ENCODE assay signal across 8 mouse cellular contexts in the genomic region with DNA sequence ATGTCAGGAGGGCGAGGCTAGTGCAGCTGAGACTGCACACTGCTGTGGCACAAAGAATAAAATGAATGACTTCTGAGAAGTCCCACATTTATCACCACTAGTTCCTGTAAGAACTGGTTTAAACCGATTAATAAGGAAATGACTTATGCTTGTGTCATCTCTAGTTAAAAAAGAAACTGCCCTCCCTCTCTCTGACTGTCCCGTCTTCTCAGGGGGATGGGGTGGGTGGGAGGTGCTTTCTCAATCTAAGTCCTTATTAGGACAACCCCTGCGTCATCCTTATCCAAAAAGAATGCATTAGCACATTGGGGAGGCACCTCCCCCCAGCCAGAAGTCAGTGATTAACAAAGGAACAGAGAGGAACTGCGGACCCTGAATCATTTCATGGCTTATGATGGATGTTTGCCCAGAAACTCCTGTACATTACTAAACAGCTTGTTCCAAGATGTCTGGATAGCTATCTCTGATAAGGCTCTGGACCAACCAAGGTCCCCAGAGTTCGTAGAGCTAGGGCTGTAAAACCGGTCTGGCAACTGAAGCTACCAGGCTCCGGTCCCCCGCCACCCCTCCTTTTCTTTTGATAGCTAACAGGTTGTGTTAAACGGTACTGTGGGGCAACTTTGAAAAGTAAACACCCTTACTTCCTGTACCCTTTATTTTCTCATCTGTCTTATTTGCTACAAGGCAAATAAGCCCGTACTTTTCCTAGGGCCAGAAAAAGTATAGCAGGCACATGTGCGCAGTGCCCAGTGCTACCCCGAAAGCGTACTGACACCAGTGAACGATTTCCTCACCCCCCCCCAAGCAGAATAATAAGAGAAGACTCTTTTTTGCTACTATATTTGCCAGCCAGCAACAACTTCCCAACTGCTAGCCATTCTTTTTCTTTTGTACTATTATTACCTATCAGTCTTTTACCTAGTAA. TPM values are rescaled to one million over a fixed set of nuclear protein-coding genes. Genes with fewer than 3 reads are reported as not detected.
DNase-seq lines count a peak whose midpoint lies in the region; ATAC-seq and TF ChIP-seq lines count a peak whose summit lies in the region.

No protein-coding gene starts in this region.

- ATAC-seq in hematopoietic stem cell, adult 5-6 weeks (replicated peaks in 1 of 2; ENCODE audit: insufficient read depth in 1 of 2, low FRiP score in 2 of 2, low TSS enrichment in 1 of 2, low read depth in 1 of 2, poor library complexity in 2 of 2, severe bottlenecking in 2 of 2) = peak; percentile 66 to 78
- peak; percentile 61; the same call in 1 of the 2 replicates for ATAC-seq in limb, embryonic 13.5 days (ENCODE audit: low FRiP score, low read depth)
- ATAC-seq in midbrain, embryonic 15.5 days (replicated peaks) = no peak

- peaks cover 7% of the 10 kb centered on the region; the same call in 1 of the 2 replicates for H3K36me3 ChIP-seq in limb, embryonic 13.5 days
- H3K36me3 ChIP-seq in midbrain, embryonic 15.5 days (replicated peaks) = no peaks in the 10 kb centered on the region

- peaks cover 22% of the 10 kb centered on the region for H3K4me1 ChIP-seq in embryonic fibroblast, embryonic 13.5 days (ENCODE audit: control insufficient read depth, insufficient read depth, low read length)
- H3K4me1 ChIP-seq in limb, embryonic 13.5 days = peaks cover 18% of the 10 kb centered on the region
- H3K4me1 ChIP-seq in midbrain, embryonic 15.5 days = peaks cover 9% of the 10 kb centered on the region; the same call in 1 of the 2 replicates

- peak overlapping the region; percentile 94; the same call in 1 of the 2 replicates for H3K4me3 ChIP-seq in embryonic fibroblast, embryonic 13.5 days (ENCODE audit: insufficient read depth, low read length)
- peak overlapping the region; percentile 33 for H3K4me3 ChIP-seq in limb, embryonic 13.5 days
- no peak overlapping the region for H3K4me3 ChIP-seq in midbrain, embryonic 15.5 days

- peak; percentile 99 for TF ChIP-seq POLR2A in embryonic fibroblast, embryonic 13.5 days (IDR thresholded peaks at IDR 0.05; ENCODE audit: low read depth, low read length)

- peak overlapping the region; percentile 57 for H3K4me2 ChIP-seq in limb, embryonic 13.5 days (replicated peaks)
- peak overlapping the region; percentile 17 for H3K4me2 ChIP-seq in midbrain, embryonic 15.5 days

- TF ChIP-seq CTCF in embryonic fibroblast, embryonic 13.5 days (IDR thresholded peaks at IDR 0.05; ENCODE audit: borderline replicate concordance, insufficient read depth, low read length) = no peak

- 7% methylated on average over 15 of the region's 15 CpGs for WGBS in limb, embryonic 13.5 days
- 16% methylated on average over 15 of the region's 15 CpGs for WGBS in midbrain, embryonic 15.5 days

- peak overlapping the region; percentile 100 for H3K27ac ChIP-seq in embryonic fibroblast, embryonic 13.5 days (ENCODE audit: insufficient read depth, low read length)
- H3K27ac ChIP-seq in limb, embryonic 13.5 days = no peak overlapping the region; the same call in 1 of the 2 replicates
- no peak overlapping the region for H3K27ac ChIP-seq in midbrain, embryonic 15.5 days

- DNase-seq in A20 (ENCODE audit: low read depth, low spot score) (peak; percentile 96), R1 (ENCODE audit: low read depth, low spot score) (peak; percentile 92)
- DNase-seq in yolk sac, embryonic 10.5 days (ENCODE audit: low spot score) = peak; percentile 86
- DNase-seq in layer of hippocampus, postnatal 25 days (ENCODE audit: extremely low spot score in 1 of 2, low spot score in 1 of 2) = no peak

- H3K9ac ChIP-seq in limb, embryonic 13.5 days = peak overlapping the region; percentile 48
- no peak overlapping the region for H3K9ac ChIP-seq in midbrain, embryonic 15.5 days

- H3K9me3 ChIP-seq in limb, embryonic 13.5 days = no peaks in the 10 kb centered on the region
- H3K9me3 ChIP-seq in midbrain, embryonic 15.5 days = no peaks in the 10 kb centered on the region

- no peaks in the 10 kb centered on the region for H3K27me3 ChIP-seq in limb, embryonic 13.5 days
- no peaks in the 10 kb centered on the region for H3K27me3 ChIP-seq in midbrain, embryonic 15.5 days (replicated peaks)

RNA-seq across cellular contexts. Expression of a gene that starts 42.3 kb away (rescaled TPM):
- polyA plus RNA-seq in embryonic fibroblast, embryonic 13.5 days (2011; ENCODE audit: insufficient read length, low read depth, missing spikeins) = 6.4 and 8.2 TPM in 2 replicates
- total RNA-seq in hematopoietic stem cell, adult 5-6 weeks (2017) = 8.8 and 13.1 TPM in 2 replicates
- polyA plus RNA-seq in limb, embryonic 13.5 days (2015; fragmentation: Nextera tagmentation; extraction: Ambion mirVana) = 10.9 and 11.7 TPM in 2 replicates
- polyA plus RNA-seq in midbrain, embryonic 15.5 days (2015; fragmentation: Nextera tagmentation; extraction: Ambion mirVana) = 6.8 and 6.9 TPM in 2 replicates
- 1 to 10 TPM; 5.1 to 6.8 TPM for total RNA-seq in layer of hippocampus, postnatal 25 days (2021)

RNA-seq across cellular contexts. Expression of a gene that starts 42.5 kb away (rescaled TPM):
- polyA plus RNA-seq in embryonic fibroblast, embryonic 13.5 days (2011; ENCODE audit: insufficient read length, low read depth, missing spikeins) = 70.3 and 71.4 TPM in 2 replicates
- total RNA-seq in hematopoietic stem cell, adult 5-6 weeks (2017) = 41.5 and 63.2 TPM in 2 replicates
- polyA plus RNA-seq in limb, embryonic 13.5 days (2015; fragmentation: Nextera tagmentation; extraction: Ambion mirVana) = 84.3 and 84.8 TPM in 2 replicates
- 49.5 and 53.2 TPM in 2 replicates for polyA plus RNA-seq in midbrain, embryonic 15.5 days (2015; fragmentation: Nextera tagmentation; extraction: Ambion mirVana)
- total RNA-seq in layer of hippocampus, postnatal 25 days (2021) = 10 to 100 TPM; 34.5 to 41.6 TPM

Comparison
In these comparisons a context has a peak if more than half of its experiments do, and no peak if none do; other contexts are left out.
1. DNase-seq: peak in A20 (single experiment), R1 (single experiment) and yolk sac, embryonic 10.5 days (single experiment); none in layer of hippocampus, postnatal 25 days (0 of 2).